Mouse (Mus musculus) ZHBTc4 (cell line): ENCODE measurements around the gene Vmn2r32.
"Not testable (repeated sequence)": the region's sequence is repeated elsewhere in the genome, so short reads cannot be mapped to it uniquely, and the experiment has no call there.

Experiments used
- DNase-seq: peaks from one replicate; pipeline ENCODE4 v3.0.0-alpha.2; 2011; ENCODE audit warnings: low read depth, low spot score

The Vmn2r32 gene

GRCm38 (mm10) chr7:7479918-7480317 is at the start of gene Vmn2r32:
TSS of gene Vmn2r32 (minus strand) at chr7:7480018.
- not testable (repeated sequence) for DNase-seq
